Mouse (Mus musculus): ENCODE measurements around the gene 2310022A10Rik. TPM values are rescaled to one million over a fixed set of nuclear protein-coding genes. Genes with fewer than 3 reads are reported as not detected.

The 2310022A10Rik gene
- total RNA-seq, 4 experiments from 2014 or later = 67.6 to 72.3 (median 70.8) TPM

GRCm38 (mm10) chr7:27540935-27541334 lies 12.1 kb upstream of the 2310022A10Rik start:
- no peak for DNase-seq (ENCODE audit: low spot score)

DNA sequence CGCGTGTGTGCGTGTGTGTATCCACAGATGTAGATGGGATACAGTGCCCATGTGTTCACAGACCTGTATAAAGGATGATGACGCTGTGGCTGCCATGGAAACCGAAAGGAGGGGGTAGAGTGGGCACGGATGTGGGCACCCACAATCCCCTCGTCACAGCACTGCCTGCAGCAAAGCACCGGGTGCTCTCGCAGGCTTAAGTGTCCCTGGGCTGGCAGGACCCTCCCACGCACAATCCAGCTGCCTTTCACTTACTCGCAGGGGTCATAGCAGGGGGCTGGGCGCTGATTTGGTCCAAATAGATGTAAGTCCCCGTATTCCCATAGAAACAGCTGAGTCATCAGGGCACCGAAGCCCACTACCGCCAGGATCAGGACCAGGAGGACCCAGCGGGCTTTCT lies 11.6 kb upstream of the 2310022A10Rik start:
- no peak for DNase-seq (ENCODE audit: low spot score)

DNA sequence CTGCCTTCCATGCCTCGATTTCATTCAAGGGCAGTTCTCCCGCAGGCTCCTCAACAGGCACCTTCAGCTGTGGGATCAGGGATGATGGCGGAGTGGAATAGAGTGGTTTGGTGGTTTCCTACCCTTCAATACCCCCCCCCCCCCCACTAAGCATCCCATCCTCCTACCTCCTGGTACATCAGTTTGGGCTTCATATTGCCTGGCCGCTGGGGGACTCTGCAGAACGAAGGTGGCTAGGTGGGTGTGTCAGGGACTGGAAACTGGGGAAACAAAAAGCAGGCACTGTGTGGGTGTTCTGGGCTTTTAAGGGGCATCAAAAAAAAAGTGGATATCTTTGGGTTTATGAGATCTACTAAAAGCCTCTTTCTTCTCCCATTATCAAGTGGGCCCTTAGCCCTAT lies 11.1 kb upstream of the 2310022A10Rik start:
- DNase-seq (ENCODE audit: low spot score) = no peak

DNA sequence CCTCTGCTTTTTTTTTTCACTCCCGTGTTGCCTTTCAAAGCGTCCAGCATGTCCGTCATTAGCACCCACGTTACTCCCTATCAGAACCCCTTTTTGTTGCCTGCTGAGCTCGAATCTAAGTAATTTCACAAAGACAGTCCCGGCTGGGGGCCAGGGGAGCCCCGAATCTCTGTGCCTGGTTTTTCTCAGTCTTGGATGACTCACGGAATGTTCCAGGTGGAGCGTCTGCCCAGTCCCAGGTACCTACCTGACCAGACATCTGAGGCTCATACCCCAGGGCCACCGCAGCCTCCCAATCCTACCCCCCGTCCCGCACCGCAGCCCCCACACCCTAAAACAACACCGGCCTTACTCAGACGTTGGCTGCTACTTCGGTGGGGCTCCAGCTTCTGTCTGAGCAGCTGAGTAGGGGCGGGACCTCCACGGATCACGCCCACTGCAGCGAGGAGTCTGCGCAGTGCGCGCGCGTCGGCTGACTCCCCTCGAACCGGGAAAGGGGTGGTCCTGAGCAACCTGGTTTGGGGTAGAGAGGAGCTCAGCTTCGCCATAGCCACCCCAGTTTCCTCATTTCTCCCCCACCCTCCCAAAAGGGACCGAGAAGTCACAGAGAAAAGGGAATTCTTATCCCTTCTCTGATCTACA lies 10.5 kb upstream of the 2310022A10Rik start:
- peak; percentile 76 for DNase-seq (ENCODE audit: low spot score)

DNA sequence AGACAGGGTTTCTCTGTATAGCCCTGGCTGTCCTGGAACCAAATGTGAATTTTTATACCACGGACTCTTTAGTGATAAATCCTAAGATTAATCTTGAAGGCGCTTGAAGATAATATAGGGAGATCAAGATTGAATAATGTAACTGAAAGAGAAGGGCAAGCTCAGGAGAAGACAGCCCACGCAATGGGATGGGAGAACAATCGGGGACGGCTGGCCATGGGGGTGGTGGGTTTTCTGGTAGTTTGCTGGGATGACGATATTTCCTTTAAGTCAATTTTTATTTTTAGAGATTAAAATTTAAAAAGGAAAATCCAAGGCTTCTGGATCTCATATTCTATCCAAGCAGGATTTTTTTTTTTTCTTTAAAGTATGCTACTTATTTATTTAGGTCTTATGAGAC lies 10.0 kb upstream of the 2310022A10Rik start:
- DNase-seq (ENCODE audit: low spot score) = no peak

DNA sequence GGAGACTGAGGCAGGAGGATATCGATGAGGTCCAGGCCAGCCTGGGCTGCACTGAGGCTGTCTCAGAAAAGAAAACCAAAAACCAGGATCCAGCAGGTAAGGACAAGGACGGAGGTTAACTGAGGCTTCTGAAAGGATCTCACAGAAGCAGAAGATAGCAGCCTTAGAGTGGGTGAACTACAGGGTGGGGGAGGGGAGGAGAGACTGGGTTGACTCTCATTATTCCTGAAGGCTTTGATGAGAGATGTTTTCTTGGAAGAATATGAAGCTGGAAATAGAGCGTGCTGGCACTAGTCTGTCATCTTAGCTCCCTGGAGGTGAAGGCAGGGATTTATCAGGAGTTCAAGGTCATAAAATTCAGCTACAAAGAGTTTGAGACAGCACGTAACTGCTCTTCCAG lies 9.2 kb upstream of the 2310022A10Rik start:
- DNase-seq (ENCODE audit: low spot score) = no peak

GRCm38 (mm10) chr7:27544675-27545370 lies 8.2 kb upstream of the 2310022A10Rik start:
- DNase-seq (ENCODE audit: low spot score) = no peak

- DNase-seq (ENCODE audit: low spot score) = no peak
Observed at GRCm38 (mm10) chr7:27549597-27549996, 3.4 kb upstream of the 2310022A10Rik start.

- DNase-seq (ENCODE audit: low spot score) = no peak
Observed at GRCm38 (mm10) chr7:27552070-27552469, 963 bp upstream of the 2310022A10Rik start.

GRCm38 (mm10) chr7:27560291-27560887 lies 7.4 kb downstream of the 2310022A10Rik start:
- peak; percentile 58 for DNase-seq (ENCODE audit: low spot score)

GRCm38 (mm10) chr7:27560978-27561377 lies 7.9 kb downstream of the 2310022A10Rik start:
- no peak for DNase-seq (ENCODE audit: low spot score)

DNA sequence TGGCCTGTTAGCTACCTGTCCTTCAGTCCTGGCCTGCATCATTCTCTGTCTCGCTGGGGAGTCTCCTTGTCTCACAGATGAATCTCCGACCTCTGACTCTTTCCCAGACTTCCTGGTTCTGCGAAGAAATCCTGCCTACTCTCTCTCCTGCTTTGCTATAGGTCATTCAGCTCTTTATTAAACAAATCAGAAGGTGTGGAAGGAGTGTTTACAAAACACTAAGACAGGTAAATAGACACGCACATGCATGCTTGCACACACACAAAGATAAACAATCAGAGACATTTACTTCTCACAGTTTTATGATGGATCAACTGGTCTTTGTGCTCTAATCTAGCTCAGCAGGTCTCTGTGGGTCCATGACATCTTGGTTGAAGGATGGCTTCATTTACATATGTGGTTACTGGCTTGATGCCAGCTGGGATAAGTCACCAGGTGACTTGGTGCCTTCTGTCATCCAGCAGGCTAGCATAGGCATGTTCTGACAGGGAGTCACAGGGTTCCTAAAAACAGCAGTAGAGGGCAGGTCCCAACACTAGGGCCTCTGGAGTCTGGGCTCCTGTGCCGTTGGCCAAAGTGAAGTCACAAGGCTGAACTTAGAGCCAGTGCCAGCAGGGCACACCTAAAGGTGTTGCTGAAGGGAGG lies 16.7 kb downstream of the 2310022A10Rik start:
- DNase-seq (ENCODE audit: low spot score) = peak; percentile 41

- DNase-seq (ENCODE audit: low spot score) = no peak
Observed at GRCm38 (mm10) chr7:27572133-27572532, 19.1 kb downstream of the 2310022A10Rik start.

DNA sequence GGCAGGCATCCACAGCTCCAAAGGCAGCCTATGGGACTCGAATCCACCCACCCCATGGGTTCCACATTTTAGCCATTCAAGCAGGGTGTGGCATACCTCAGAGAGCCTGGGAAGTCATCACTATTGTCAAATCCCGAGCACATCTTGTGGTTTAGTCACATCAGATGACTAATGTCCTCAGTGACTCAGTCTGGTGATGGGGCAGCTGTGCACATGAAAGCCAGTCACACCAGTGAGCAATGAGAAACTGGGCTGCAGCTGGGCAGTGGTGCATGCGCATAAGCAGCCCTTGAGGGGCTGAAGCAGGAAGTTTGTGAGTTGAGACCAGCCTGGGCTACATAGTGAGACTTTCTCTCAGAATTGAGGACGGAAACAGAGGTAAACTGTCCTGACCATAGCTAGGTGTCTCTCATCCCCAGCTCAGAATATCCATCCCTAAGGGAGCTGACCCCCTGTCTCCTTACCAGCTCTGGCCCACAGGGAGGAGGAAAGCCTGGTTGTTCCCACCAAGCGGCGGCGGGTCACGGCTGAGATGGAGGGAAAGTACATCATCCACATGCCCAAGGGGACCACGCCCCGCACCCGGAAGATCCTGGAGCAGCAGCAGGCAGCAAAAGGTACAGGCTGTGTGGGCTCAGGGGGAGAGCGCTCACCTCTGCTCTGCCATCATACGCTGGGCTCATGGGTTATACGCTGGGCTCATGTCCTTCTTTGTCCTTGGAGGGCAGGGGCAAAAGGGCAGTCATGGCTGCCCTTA lies 21.3 kb downstream of the 2310022A10Rik start:
- no peak for DNase-seq (ENCODE audit: low spot score)

DNA sequence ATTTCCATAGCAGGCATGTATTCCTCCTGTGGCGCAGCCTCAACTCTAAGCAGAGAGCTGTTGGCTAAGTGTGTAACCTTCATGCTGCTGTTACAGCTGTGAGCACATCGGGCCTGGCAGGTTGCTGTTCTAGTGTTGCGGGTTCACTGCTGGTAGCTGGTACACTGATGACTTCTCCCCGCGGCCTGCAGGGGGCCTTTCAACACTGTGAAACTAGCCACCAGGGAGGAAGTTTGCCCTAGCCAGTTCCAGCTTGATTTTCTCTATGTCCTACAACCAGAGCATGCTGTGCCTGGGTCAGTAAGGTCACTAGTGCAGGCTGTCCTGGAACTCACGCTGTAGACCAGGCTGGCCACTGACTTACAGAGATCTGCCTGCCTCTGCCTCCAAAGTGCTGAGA lies 23.9 kb downstream of the 2310022A10Rik start:
- no peak for DNase-seq (ENCODE audit: low spot score)

GRCm38 (mm10) chr7:27577589-27577988 lies 24.6 kb downstream of the 2310022A10Rik start:
- no peak for DNase-seq (ENCODE audit: low spot score)

- no peak for DNase-seq (ENCODE audit: low spot score)
Observed at GRCm38 (mm10) chr7:27578465-27578864, 25.4 kb downstream of the 2310022A10Rik start.

DNA sequence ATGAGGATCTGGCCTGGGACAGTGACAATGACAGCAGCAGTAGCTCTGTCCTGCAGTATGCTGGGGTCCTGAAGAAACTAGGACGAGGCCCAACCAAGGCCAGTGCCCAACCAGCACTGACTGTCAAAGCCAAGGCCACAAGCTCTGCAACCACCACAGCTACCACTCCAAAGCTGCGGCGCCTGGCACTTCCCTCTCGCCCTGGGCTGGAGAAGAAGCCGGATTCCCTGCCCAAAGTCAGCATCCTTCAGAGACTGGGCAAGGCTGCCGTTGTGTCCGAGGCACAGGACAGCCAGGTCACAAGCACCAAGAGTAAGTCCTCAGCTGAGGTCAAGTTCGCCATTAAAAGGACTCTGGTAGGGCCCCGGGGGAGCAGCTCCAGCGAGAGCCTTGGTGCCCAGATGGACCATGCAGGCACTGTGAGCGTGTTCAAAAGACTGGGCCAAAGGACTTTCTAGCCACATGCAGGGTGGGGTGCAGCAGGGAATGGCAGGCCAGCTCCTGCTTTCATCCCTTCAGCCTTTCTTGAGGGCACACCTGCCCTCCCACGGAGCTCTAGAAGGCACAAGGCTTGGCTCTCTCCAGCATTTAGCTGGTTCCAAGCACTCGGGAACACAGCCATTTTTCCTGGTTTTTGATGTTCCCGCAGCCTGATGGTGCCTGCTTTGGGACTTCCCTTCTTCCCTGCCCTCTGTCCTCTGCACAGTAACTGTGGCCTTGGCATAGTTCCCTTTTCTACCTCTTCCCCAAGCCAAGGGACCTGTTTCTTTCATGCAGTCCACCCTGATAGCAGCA lies 27.5 kb downstream of the 2310022A10Rik start:
- DNase-seq (ENCODE audit: low spot score) = no peak

DNA sequence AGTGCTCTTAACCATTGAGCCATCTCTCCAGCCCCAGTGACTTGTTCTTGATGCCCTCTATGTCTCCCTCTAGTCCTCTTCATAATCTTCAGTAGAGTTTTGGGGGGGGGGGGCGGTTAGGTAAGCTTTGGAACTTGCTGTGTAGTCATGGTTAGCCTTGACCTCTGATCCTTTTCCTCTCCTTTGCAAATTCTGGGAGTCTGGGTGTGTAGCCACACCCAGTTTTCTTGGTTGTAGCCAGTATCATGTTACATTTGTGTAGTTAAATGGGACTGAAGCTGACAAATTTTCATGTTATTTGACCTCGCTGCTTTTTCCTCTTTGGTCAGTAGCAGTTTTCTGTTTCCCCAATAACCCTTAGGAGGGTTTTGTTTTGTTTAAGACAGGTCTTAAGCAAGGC lies 33.8 kb downstream of the 2310022A10Rik start:
- DNase-seq (ENCODE audit: low spot score) = no peak

- DNase-seq (ENCODE audit: low spot score) = no peak
Observed at GRCm38 (mm10) chr7:27587741-27588140, 34.7 kb downstream of the 2310022A10Rik start.

- no peak for DNase-seq (ENCODE audit: low spot score)
Observed at GRCm38 (mm10) chr7:27590088-27590487, 37.1 kb downstream of the 2310022A10Rik start.

Measured in heart, adult 8-10 months (tissue).